Mouse (Mus musculus): Measurements from ENCODE around the gene Lekr1. TPM values are rescaled to one million over a fixed set of nuclear protein-coding genes. Genes with fewer than 3 reads are reported as not detected.
"Not testable (repeated sequence)": the region's sequence is repeated elsewhere in the genome, so short reads cannot be mapped to it uniquely, and the experiment has no call there.

Lekr1 gene
- polyA plus RNA-seq, 1 experiment from 2014 or later, result 9.7 TPM

- 90% methylated on average over 3 of the region's 3 CpGs for WGBS
- Histone ChIP-seq H3K4me1 (no peaks in the 10 kb centered on the region), H3K9ac (replicated peaks) (no peak overlapping the region), H3K36me3 (no peaks in the 10 kb centered on the region), H3K27me3 (replicated peaks) (no peaks in the 10 kb centered on the region), H3K4me3 (replicated peaks) (no peak overlapping the region), H3K9me3 (replicated peaks) (no peaks in the 10 kb centered on the region), H3K4me2 (no peak overlapping the region), H3K27ac (replicated peaks) (no peak overlapping the region)
- ATAC-seq (ENCODE audit: low FRiP score), result no peak
Observed at GRCm38 (mm10) chr3:65714372-65714771, 48.3 kb downstream of the Lekr1 start.

DNA sequence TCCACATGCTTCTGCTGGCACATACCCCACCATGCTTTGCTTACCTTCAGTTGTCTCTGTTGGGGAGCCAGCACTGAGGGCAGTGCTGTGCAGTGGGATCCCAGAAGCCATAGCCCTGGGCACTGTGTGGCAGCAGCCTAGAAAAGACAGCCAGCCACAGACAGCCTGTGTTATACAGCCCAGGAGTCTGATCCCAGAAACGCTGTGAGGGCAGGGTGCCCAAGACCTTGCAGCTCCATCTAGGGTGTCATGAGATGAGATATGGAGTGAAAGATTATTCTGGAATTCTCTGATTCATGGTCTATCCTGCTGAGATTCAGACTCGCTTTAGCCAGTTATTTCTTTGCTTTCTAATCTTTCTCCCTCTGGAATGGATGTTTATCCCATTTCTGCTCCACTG is 51.4 kb downstream of the Lekr1 start:
- Histone ChIP-seq H3K9ac (replicated peaks) (no peak overlapping the region), H3K4me2 (no peak overlapping the region), H3K4me3 (replicated peaks) (no peak overlapping the region), H3K27ac (replicated peaks) (no peak overlapping the region), H3K4me1 (no peaks in the 10 kb centered on the region), H3K9me3 (replicated peaks) (no peaks in the 10 kb centered on the region), H3K27me3 (replicated peaks) (no peaks in the 10 kb centered on the region), H3K36me3 (no peaks in the 10 kb centered on the region)
- ATAC-seq (ENCODE audit: low FRiP score), result peak; percentile 14; the same call in 1 of the 2 replicates
- 83% methylated on average over 2 of the region's 2 CpGs for WGBS

DNA sequence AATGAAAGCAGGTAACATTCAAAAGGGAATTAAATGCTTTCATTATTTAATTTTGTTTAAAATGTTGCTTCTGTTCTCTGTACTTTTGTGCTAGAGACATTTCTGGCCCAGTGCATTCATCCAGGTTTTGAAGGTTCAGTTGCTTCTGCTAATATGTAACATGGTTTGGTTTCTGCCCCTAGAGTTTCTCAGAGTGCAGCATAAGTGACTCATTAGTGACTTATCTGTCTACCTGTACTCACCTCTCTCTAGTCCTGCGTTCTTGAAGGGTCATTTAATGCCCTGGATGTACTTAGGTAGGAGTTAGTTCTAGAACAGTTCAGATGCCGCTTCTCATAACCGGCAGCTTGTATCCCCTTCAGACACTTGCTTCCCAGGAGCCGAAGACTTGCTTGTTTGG is 56.9 kb downstream of the Lekr1 start:
- no peak for ATAC-seq (ENCODE audit: low FRiP score)
- no peak overlapping the region for H3K4me3 ChIP-seq (replicated peaks)

GRCm38 (mm10) chr3:65723664-65724063 is 57.6 kb downstream of the Lekr1 start:
- 91% methylated on average over 4 of the region's 4 CpGs for WGBS
- no peaks in the 10 kb centered on the region for H3K36me3 ChIP-seq
- H3K4me1 ChIP-seq, result no peaks in the 10 kb centered on the region
- no peaks in the 10 kb centered on the region for H3K9me3 ChIP-seq (replicated peaks)
- no peak overlapping the region for H3K4me3 ChIP-seq (replicated peaks)
- H3K27ac ChIP-seq (replicated peaks), result no peak overlapping the region
- no peak for ATAC-seq (ENCODE audit: low FRiP score)
- no peak overlapping the region for H3K4me2 ChIP-seq
- H3K27me3 ChIP-seq (replicated peaks), result no peaks in the 10 kb centered on the region
- no peak overlapping the region for H3K9ac ChIP-seq (replicated peaks)

More for the DNA sequence above, 56.9 kb downstream of the Lekr1 start:
- Histone ChIP-seq H3K27me3 (replicated peaks) (no peaks in the 10 kb centered on the region), H3K27ac (replicated peaks) (no peak overlapping the region), H3K36me3 (no peaks in the 10 kb centered on the region), H3K9ac (replicated peaks) (no peak overlapping the region), H3K4me2 (no peak overlapping the region), H3K9me3 (replicated peaks) (no peaks in the 10 kb centered on the region), H3K4me1 (no peaks in the 10 kb centered on the region)
- 83% methylated on average over 4 of the region's 4 CpGs for WGBS

- Histone ChIP-seq H3K4me3 (replicated peaks) (no peak overlapping the region), H3K27ac (replicated peaks) (no peak overlapping the region), H3K9me3 (replicated peaks) (no peaks in the 10 kb centered on the region), H3K4me1 (no peaks in the 10 kb centered on the region), H3K4me2 (no peak overlapping the region), H3K27me3 (replicated peaks) (no peaks in the 10 kb centered on the region), H3K36me3 (no peaks in the 10 kb centered on the region), H3K9ac (replicated peaks) (no peak overlapping the region)
- WGBS, result 57% methylated on average over 4 of the region's 4 CpGs
- no peak for ATAC-seq (ENCODE audit: low FRiP score)
Observed at GRCm38 (mm10) chr3:65737816-65738215, 71.8 kb downstream of the Lekr1 start.

DNA sequence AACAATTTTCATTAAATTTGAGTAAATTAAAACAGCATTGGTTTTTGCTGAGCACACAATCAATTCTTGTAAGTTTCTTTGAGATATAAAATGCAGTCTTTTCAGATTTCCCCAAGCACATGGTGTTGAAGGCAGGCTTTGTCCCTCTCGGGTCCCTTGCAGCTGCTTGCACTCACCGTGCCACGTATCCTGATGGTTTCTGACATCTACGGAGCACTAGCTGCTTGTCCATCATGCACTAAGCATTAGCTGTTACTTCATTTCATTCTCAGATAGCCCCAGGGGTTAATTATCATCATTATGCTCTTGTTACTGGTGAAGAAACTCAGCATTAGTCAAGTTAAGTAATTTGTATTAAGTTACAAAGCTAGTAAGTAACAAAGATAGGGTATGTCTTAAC is 78.9 kb downstream of the Lekr1 start:
- no peak for ATAC-seq (ENCODE audit: low FRiP score)
- H3K4me1 ChIP-seq, result no peaks in the 10 kb centered on the region
- WGBS, result 52% methylated on average over 4 of the region's 4 CpGs
- H3K9ac ChIP-seq (replicated peaks), result no peak overlapping the region
- H3K27me3 ChIP-seq (replicated peaks), result no peaks in the 10 kb centered on the region
- H3K4me2 ChIP-seq, result no peak overlapping the region
- H3K4me3 ChIP-seq (replicated peaks), result no peak overlapping the region
- no peaks in the 10 kb centered on the region for H3K9me3 ChIP-seq (replicated peaks)
- H3K27ac ChIP-seq (replicated peaks), result no peak overlapping the region
- no peaks in the 10 kb centered on the region for H3K36me3 ChIP-seq

GRCm38 (mm10) chr3:65764511-65765508 is 98.8 kb downstream of the Lekr1 start:
- H3K4me2 ChIP-seq, result no peak overlapping the region
- no peak for ATAC-seq (ENCODE audit: low FRiP score)
- no peak overlapping the region for H3K27ac ChIP-seq (replicated peaks)
- H3K4me1 ChIP-seq, result 0 out of 2 replicates have a peak, but pooled peaks cover 5% of the 10 kb centered on the region
- H3K36me3 ChIP-seq, result no peaks in the 10 kb centered on the region
- WGBS, result 78% methylated on average over 20 of the region's 20 CpGs
- no peak overlapping the region for H3K4me3 ChIP-seq (replicated peaks)
- no peaks in the 10 kb centered on the region for H3K9me3 ChIP-seq (replicated peaks)
- no peak overlapping the region for H3K9ac ChIP-seq (replicated peaks)
- no peaks in the 10 kb centered on the region for H3K27me3 ChIP-seq (replicated peaks)

- H3K27me3 ChIP-seq (replicated peaks), result no peaks in the 10 kb centered on the region
- no peak overlapping the region for H3K4me3 ChIP-seq (replicated peaks)
- no peaks in the 10 kb centered on the region for H3K36me3 ChIP-seq
- no peak overlapping the region for H3K27ac ChIP-seq (replicated peaks)
- H3K9ac ChIP-seq (replicated peaks), result no peak overlapping the region
- no peak overlapping the region for H3K4me2 ChIP-seq
- ATAC-seq (ENCODE audit: low FRiP score), result no peak
- H3K9me3 ChIP-seq (replicated peaks), result no peaks in the 10 kb centered on the region
- 0 out of 2 replicates have a peak, but pooled peaks cover 5% of the 10 kb centered on the region for H3K4me1 ChIP-seq
Observed at GRCm38 (mm10) chr3:65766387-65766786, 100.4 kb downstream of the Lekr1 start.

DNA sequence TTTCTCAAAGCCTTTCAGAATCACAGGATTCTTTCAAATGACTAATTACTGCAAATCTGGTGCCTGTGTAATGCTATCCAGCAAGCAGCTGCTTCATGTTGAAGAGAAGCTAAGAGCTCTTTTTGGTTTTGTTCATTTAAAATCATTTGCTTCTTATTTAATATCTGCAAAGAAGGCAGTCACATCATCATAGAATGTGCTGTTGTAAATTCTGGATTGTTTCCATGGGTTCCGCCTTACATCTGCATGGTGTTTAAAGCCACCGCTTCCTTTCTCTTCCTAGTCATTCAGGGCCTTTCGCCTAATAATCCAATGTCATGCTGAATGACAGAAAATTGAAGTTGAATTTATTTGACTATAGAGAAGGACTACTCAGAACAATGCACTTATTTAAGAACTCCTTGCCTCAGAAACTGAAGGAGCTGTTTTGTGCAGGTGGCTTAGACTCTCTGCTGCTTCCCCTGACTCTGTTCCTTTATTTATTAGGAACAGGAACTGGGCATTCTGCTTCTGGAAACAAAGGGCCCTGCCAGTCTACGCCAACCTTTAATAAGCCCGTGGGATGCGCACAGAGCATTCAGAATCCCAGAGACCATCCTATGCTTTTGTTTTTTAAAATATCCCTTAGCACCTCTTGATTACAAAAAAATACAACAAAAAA is 101.3 kb downstream of the Lekr1 start:
- H3K4me2 ChIP-seq, result no peak overlapping the region
- H3K4me3 ChIP-seq (replicated peaks), result no peak overlapping the region
- no peak overlapping the region for H3K27ac ChIP-seq (replicated peaks)
- no peak overlapping the region for H3K9ac ChIP-seq (replicated peaks)
- 25% methylated on average over 6 of the region's 6 CpGs for WGBS
- H3K9me3 ChIP-seq (replicated peaks), result no peaks in the 10 kb centered on the region
- no peaks in the 10 kb centered on the region for H3K27me3 ChIP-seq (replicated peaks)
- ATAC-seq (ENCODE audit: low FRiP score), result no peak
- no peaks in the 10 kb centered on the region for H3K36me3 ChIP-seq
- H3K4me1 ChIP-seq, result 0 out of 2 replicates have a peak, but pooled peaks cover 5% of the 10 kb centered on the region

DNA sequence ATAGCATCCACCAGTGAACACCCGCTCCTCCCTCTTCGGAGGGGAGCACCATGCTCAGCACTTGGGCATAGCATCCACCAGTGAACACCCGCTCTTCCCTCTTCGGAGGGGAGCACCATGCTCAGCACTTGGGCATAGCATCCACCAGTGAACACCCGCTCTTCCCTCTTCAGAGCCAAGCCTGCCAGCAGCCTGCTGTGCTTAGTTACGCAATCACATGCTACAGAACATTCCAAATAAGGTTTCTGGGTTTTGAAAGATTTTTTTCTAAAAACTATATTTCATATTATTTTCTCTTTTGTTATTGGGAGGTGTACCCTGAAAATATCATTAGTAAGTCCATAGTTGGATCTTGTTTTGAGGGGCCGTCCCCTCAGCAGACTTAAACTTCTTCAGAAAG is 103.6 kb downstream of the Lekr1 start:
- not testable (repeated sequence) for H3K4me3 ChIP-seq (replicated peaks); ATAC-seq (ENCODE audit: low FRiP score)

GRCm38 (mm10) chr3:65773910-65774309 is 107.9 kb downstream of the Lekr1 start:
- Histone ChIP-seq H3K27ac (replicated peaks) (no peak overlapping the region), H3K4me3 (replicated peaks) (no peak overlapping the region), H3K4me2 (no peak overlapping the region), H3K9ac (replicated peaks) (no peak overlapping the region), H3K27me3 (replicated peaks) (no peaks in the 10 kb centered on the region), H3K9me3 (replicated peaks) (no peaks in the 10 kb centered on the region), H3K36me3 (no peaks in the 10 kb centered on the region), H3K4me1 (no peaks in the 10 kb centered on the region)
- 79% methylated on average over 1 of the region's 1 CpGs for WGBS
- ATAC-seq (ENCODE audit: low FRiP score), result no peak

More for the DNA sequence above, 103.6 kb downstream of the Lekr1 start:
- H3K27me3 ChIP-seq (replicated peaks); H3K36me3 ChIP-seq; H3K27ac ChIP-seq (replicated peaks); H3K4me1 ChIP-seq; H3K4me2 ChIP-seq; H3K9ac ChIP-seq (replicated peaks); H3K9me3 ChIP-seq (replicated peaks): not testable (repeated sequence)
- WGBS, result 94% methylated on average over 7 of the region's 7 CpGs

DNA sequence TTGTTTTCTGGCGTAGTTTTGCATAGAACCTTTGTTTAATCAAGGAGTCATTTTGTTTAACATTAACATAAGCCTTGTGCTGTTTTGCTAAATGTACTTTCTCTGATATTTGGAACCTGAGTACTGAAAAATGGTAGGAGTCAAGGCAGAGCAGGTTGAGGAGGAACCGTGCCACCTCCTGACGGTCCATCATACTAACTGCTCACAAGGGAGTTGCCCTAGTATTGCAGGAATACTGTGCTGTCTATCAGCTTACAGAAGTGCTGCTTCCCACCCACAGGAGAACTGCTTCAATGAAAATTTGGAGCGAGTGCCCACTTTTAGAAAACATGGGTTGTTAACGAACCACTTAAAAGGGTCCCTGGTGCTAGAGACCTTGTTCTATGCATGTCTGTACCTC is 109.1 kb downstream of the Lekr1 start:
- Histone ChIP-seq H3K9me3 (replicated peaks) (no peaks in the 10 kb centered on the region), H3K36me3 (no peaks in the 10 kb centered on the region), H3K4me1 (no peaks in the 10 kb centered on the region), H3K27ac (replicated peaks) (no peak overlapping the region), H3K27me3 (replicated peaks) (no peaks in the 10 kb centered on the region), H3K4me3 (replicated peaks) (no peak overlapping the region), H3K4me2 (no peak overlapping the region), H3K9ac (replicated peaks) (no peak overlapping the region)
- ATAC-seq (ENCODE audit: low FRiP score), result no peak
- WGBS, result 85% methylated on average over 5 of the region's 5 CpGs
